Mouse (Mus musculus): Measurements from ENCODE around the gene Marc2. TPM values are rescaled to one million over a fixed set of nuclear protein-coding genes. Genes with fewer than 3 reads are reported as not detected.

Gene Marc2
- polyA plus RNA-seq, 1 experiment, result 56.9 TPM

DNA sequence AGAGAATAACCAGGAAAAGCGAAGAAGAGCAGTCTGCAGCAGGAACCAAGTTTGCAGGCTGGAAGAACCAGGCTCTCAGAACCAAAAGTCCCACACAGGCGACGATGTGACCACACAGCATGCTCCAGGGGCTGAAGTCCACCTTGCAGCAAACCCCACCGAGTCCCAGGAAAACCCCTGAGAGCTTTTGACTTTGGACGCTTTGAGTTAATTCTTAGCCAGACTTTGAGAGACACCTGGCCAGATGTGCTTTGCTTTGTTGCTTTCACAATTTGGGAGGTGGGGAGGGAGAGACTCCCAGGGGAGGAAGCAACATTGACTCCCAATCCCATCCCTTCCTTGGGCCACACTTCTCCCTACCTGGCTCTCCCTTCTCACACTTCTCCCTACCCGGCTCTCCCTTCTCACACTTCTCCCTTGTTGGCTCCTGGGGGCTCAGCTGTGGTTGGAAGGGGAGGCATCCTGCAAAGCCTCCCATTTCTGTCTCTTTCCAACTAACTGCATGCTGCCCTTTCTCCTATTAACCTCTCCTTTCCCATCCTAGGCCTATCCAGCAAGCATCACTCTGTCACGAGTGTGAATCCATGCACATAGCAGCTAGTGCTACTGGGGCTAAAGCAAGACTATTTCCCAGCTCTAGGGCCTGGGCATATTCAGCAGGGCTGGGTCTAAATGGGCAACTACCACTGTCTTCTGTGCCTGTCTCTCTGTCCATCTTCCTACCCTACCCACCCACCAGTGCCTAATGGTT is 26.0 kb upstream of the Marc2 start:
- H3K79me3 ChIP-seq (ENCODE audit: low read depth), result no peaks in the 10 kb centered on the region
- peaks cover 32% of the 10 kb centered on the region for H3K27me3 ChIP-seq (ENCODE audit: control insufficient read depth, insufficient read depth, insufficient read length)
- no peak overlapping the region for H3ac ChIP-seq (ENCODE audit: control insufficient read depth, insufficient read length, low read depth)
- no peaks in the 10 kb centered on the region for H3K79me2 ChIP-seq (ENCODE audit: control insufficient read depth, insufficient read depth)
- TF ChIP-seq MYOD1 (IDR thresholded peaks at IDR 0.05; ENCODE audit: control insufficient read depth, insufficient read length, low read depth) (no peak), USF1 (IDR thresholded peaks at IDR 0.05; ENCODE audit: low read depth) (no peak), MAX (IDR thresholded peaks at IDR 0.05) (no peak), FOSL1 (IDR thresholded peaks at IDR 0.05; ENCODE audit: insufficient read depth, low read length, poor library complexity, severe bottlenecking) (no peak), CTCF (IDR thresholded peaks at IDR 0.05; ENCODE audit: control insufficient read depth, insufficient read depth, insufficient read length) (no peak), CEBPB (IDR thresholded peaks at IDR 0.05; ENCODE audit: low read depth) (no peak), MYOG (IDR thresholded peaks at IDR 0.05; ENCODE audit: control insufficient read depth, extremely low read depth, insufficient read length) (no peak)
- no peaks in the 10 kb centered on the region for H3K36me3 ChIP-seq (ENCODE audit: control insufficient read depth, insufficient read depth)
- no peak overlapping the region for H3K4me3 ChIP-seq (ENCODE audit: insufficient read depth, poor library complexity, severe bottlenecking)

DNA sequence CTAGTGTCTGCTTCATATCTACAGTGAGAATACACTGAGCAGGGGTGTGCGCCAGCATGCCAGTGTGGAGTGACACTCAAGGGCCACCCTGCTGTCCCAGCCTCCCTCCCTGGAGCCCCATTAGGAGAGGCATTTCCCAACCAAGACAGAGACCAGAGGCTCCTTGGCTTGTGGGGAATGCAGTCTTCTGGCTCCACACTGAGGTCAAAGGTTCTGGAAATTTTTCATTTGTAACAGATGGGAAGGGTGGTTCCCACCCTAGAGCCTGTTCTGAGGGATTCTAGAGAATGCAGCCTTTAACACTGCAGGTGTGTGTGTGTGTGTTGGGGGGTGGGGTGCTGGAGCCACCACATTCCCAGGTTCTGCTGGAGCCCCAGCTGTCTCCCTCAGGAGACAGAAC is 25.3 kb upstream of the Marc2 start:
- Histone ChIP-seq H3K36me3 (ENCODE audit: control insufficient read depth, insufficient read depth) (no peaks in the 10 kb centered on the region), H3K27me3 (ENCODE audit: control insufficient read depth, insufficient read depth, insufficient read length) (peaks cover 32% of the 10 kb centered on the region), H3K79me2 (ENCODE audit: control insufficient read depth, insufficient read depth) (no peaks in the 10 kb centered on the region), H3K79me3 (ENCODE audit: low read depth) (no peaks in the 10 kb centered on the region), H3K4me3 (ENCODE audit: insufficient read depth, poor library complexity, severe bottlenecking) (no peak overlapping the region), H3ac (ENCODE audit: control insufficient read depth, insufficient read length, low read depth) (no peak overlapping the region)
- TF ChIP-seq MYOG (IDR thresholded peaks at IDR 0.05; ENCODE audit: control insufficient read depth, extremely low read depth, insufficient read length), result no peak
- no peak for TF ChIP-seq MYOD1 (IDR thresholded peaks at IDR 0.05; ENCODE audit: control insufficient read depth, insufficient read length, low read depth)
- no peak for TF ChIP-seq USF1 (IDR thresholded peaks at IDR 0.05; ENCODE audit: low read depth)
- no peak for TF ChIP-seq CTCF (IDR thresholded peaks at IDR 0.05; ENCODE audit: control insufficient read depth, insufficient read depth, insufficient read length)
- TF ChIP-seq MAX (IDR thresholded peaks at IDR 0.05), result no peak
- no peak for TF ChIP-seq CEBPB (IDR thresholded peaks at IDR 0.05; ENCODE audit: low read depth)

DNA sequence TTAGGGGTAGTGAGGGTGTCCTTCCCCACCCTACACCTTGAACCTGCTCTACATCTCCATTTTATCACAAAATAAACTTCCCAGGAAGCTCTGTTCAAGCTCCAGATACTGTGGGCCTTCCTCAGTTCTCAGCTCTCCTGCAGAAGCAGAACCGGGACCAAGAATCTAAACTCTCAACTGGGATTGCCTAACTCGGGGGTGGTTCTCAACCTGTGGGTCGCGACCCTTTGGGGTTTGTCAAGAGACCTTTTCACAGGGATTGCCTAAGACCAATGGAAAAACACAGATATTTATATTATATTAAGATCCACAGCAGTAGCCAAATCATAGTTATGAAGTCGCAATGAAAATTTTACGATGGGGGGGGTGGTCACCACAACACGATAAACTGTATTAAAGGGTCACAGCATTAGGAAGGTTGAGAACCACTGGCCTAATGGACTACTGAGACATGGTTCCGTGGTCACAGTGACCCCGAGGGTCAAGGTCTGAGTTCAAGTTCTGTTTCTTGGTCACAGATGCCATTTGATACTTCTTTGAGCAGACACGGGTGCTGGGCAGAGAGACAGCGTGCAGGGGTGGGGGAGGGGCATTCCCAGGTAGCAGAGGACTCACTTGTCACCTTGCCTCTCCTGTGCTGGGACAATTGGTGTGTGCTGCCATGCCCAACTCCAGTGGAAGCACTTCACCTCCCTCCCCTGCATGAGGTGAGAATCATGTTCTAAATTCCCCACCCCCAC is 24.6 kb upstream of the Marc2 start:
- TF ChIP-seq MAX (IDR thresholded peaks at IDR 0.05), result no peak
- Histone ChIP-seq H3K79me3 (ENCODE audit: low read depth) (no peaks in the 10 kb centered on the region), H3K79me2 (ENCODE audit: control insufficient read depth, insufficient read depth) (no peaks in the 10 kb centered on the region), H3K27me3 (ENCODE audit: control insufficient read depth, insufficient read depth, insufficient read length) (peaks cover 29% of the 10 kb centered on the region), H3K36me3 (ENCODE audit: control insufficient read depth, insufficient read depth) (no peaks in the 10 kb centered on the region), H3ac (ENCODE audit: control insufficient read depth, insufficient read length, low read depth) (no peak overlapping the region), H3K4me3 (ENCODE audit: insufficient read depth, poor library complexity, severe bottlenecking) (no peak overlapping the region)

GRCm38 (mm10) chr1:184869939-184870565 is 23.8 kb upstream of the Marc2 start:
- TF ChIP-seq CTCF (IDR thresholded peaks at IDR 0.05; ENCODE audit: control insufficient read depth, insufficient read depth, insufficient read length) (no peak), MAX (IDR thresholded peaks at IDR 0.05) (no peak), MYOG (IDR thresholded peaks at IDR 0.05; ENCODE audit: control insufficient read depth, extremely low read depth, insufficient read length) (no peak), CEBPB (IDR thresholded peaks at IDR 0.05; ENCODE audit: low read depth) (no peak), FOSL1 (IDR thresholded peaks at IDR 0.05; ENCODE audit: insufficient read depth, low read length, poor library complexity, severe bottlenecking) (no peak), MYOD1 (IDR thresholded peaks at IDR 0.05; ENCODE audit: control insufficient read depth, insufficient read length, low read depth) (no peak), USF1 (IDR thresholded peaks at IDR 0.05; ENCODE audit: low read depth) (no peak)
- H3K36me3 ChIP-seq (ENCODE audit: control insufficient read depth, insufficient read depth), result no peaks in the 10 kb centered on the region
- H3K79me2 ChIP-seq (ENCODE audit: control insufficient read depth, insufficient read depth), result no peaks in the 10 kb centered on the region
- H3ac ChIP-seq (ENCODE audit: control insufficient read depth, insufficient read length, low read depth), result no peak overlapping the region
- H3K27me3 ChIP-seq (ENCODE audit: control insufficient read depth, insufficient read depth, insufficient read length), result peaks cover 22% of the 10 kb centered on the region
- no peak overlapping the region for H3K4me3 ChIP-seq (ENCODE audit: insufficient read depth, poor library complexity, severe bottlenecking)
- H3K79me3 ChIP-seq (ENCODE audit: low read depth), result no peaks in the 10 kb centered on the region

GRCm38 (mm10) chr1:184867640-184868120 is 21.4 kb upstream of the Marc2 start:
- no peaks in the 10 kb centered on the region for H3K36me3 ChIP-seq (ENCODE audit: control insufficient read depth, insufficient read depth)
- TF ChIP-seq MAX (IDR thresholded peaks at IDR 0.05) (no peak), CTCF (IDR thresholded peaks at IDR 0.05; ENCODE audit: control insufficient read depth, insufficient read depth, insufficient read length) (no peak), MYOD1 (IDR thresholded peaks at IDR 0.05; ENCODE audit: control insufficient read depth, insufficient read length, low read depth) (no peak), MYOG (IDR thresholded peaks at IDR 0.05; ENCODE audit: control insufficient read depth, extremely low read depth, insufficient read length) (no peak), FOSL1 (IDR thresholded peaks at IDR 0.05; ENCODE audit: insufficient read depth, low read length, poor library complexity, severe bottlenecking) (no peak), CEBPB (IDR thresholded peaks at IDR 0.05; ENCODE audit: low read depth) (no peak), USF1 (IDR thresholded peaks at IDR 0.05; ENCODE audit: low read depth) (no peak)
- no peaks in the 10 kb centered on the region for H3K79me2 ChIP-seq (ENCODE audit: control insufficient read depth, insufficient read depth)
- no peaks in the 10 kb centered on the region for H3K79me3 ChIP-seq (ENCODE audit: low read depth)
- H3K27me3 ChIP-seq (ENCODE audit: control insufficient read depth, insufficient read depth, insufficient read length), result peaks cover 15% of the 10 kb centered on the region
- H3ac ChIP-seq (ENCODE audit: control insufficient read depth, insufficient read length, low read depth), result no peak overlapping the region
- H3K4me3 ChIP-seq (ENCODE audit: insufficient read depth, poor library complexity, severe bottlenecking), result no peak overlapping the region

Measured in C2C12 (cell line).